Mouse (Mus musculus) intestine, embryonic 16.5 days (tissue): ENCODE data around the gene Slitrk1. TPM values are rescaled to one million over a fixed set of nuclear protein-coding genes. Genes with fewer than 3 reads are reported as not detected.

Experiments used
- ATAC-seq: fragments of 200-750 bp; cut with Nextera tagmentation; 2 replicates; pipeline ENCODE4 v1.8.0; 2017; ENCODE audit warnings: moderate TSS enrichment, moderate library complexity
- H3K27ac ChIP-seq: fragments of 300-500 bp; sonication (generic); 2 replicates; pipeline ENCODE4 v1.5.1; 2014; ENCODE audit warnings: mild to moderate bottlenecking, low read length
- H3K27me3 ChIP-seq: fragments of 300-500 bp; sonication (generic); replicated peaks from 2 replicates; pipeline ENCODE4 v1.6.1; 2014; ENCODE audit warnings: low read length, control low read depth, mixed read lengths; ENCODE audit not compliant: control insufficient read depth, insufficient read depth
- H3K36me3 ChIP-seq: fragments of 300-500 bp; sonication (generic); 2 replicates; pipeline ENCODE4 v1.6.1; 2014; ENCODE audit warnings: low read length, control low read depth; ENCODE audit not compliant: control insufficient read depth, insufficient read depth
- H3K4me1 ChIP-seq: fragments of 300-500 bp; sonication (generic); 2 replicates; pipeline ENCODE4 v1.6.1; 2014; ENCODE audit warnings: low read length, control low read depth, mixed read lengths; ENCODE audit not compliant: control insufficient read depth, insufficient read depth
- H3K4me2 ChIP-seq: fragments of 300-500 bp; sonication (generic); 2 replicates; pipeline ENCODE4 v1.6.1; 2014; ENCODE audit warnings: low read depth, low read length, control low read depth
- H3K4me3 ChIP-seq: fragments of 300-500 bp; sonication (generic); 2 replicates; pipeline ENCODE4 v1.5.1; 2014; ENCODE audit warnings: mild to moderate bottlenecking, low read length
- H3K9ac ChIP-seq: fragments of 300-500 bp; sonication (generic); 2 replicates; pipeline ENCODE4 v1.6.1; 2014; ENCODE audit warnings: low read depth, low read length
- H3K9me3 ChIP-seq: fragments of 300-500 bp; sonication (generic); 2 replicates; pipeline ENCODE4 v1.6.1; 2016; ENCODE audit warnings: low read length, control low read depth; ENCODE audit not compliant: control insufficient read depth
- WGBS: fragments of 180-500 bp; shearing (Covaris S2); extraction: QIAGEN DNeasy Blood & Tissue Kit; methylation state at CpG from one replicate; pipeline ENCODE4 v1.1.7; 2014; 5-methylcytosine and 5-hydroxymethylcytosine counted together
- polyA plus RNA-seq: library from polyadenylated mRNA; unstranded; fragments of >200 nt; fragmentation: Nextera tagmentation; extraction: Ambion mirVana; gene quantifications from 2 replicates; pipeline ENCODE4 v1.2.1, GENCODE M21; 2015

The Slitrk1 gene
- polyA plus RNA-seq, 1 experiment from 2014 or later: 0.81 TPM

DNA sequence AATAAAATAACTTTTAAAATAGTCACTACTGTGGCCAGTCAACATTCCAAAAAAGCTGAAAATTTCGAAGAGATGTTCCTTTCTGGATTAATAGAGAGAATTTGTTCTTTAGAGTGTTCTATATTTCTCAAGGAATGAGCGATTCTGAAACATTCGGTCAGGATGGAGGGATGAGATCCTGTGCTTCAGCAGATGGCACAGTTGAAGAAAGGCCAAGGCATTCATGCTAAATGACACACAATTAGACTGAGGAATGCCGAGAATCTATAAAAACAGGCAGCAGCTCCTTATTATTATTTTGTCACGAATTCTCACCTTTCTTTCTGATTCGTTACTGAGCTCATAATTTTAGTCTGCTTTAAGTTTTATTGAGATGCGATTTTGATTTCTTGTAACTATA is 15.4 kb downstream of the Slitrk1 start:
- no peak for ATAC-seq
- Histone ChIP-seq H3K4me1 (no peaks in the 10 kb centered on the region), H3K27ac (no peak overlapping the region), H3K27me3 (no peaks in the 10 kb centered on the region), H3K9me3 (no peaks in the 10 kb centered on the region), H3K4me3 (no peak overlapping the region), H3K36me3 (no peaks in the 10 kb centered on the region), H3K4me2 (no peak overlapping the region), H3K9ac (no peak overlapping the region)
- 80% methylated on average over 7 of the region's 7 CpGs for WGBS

- Histone ChIP-seq H3K4me2 (no peak overlapping the region), H3K4me3 (no peak overlapping the region), H3K27ac (no peak overlapping the region), H3K4me1 (no peaks in the 10 kb centered on the region), H3K36me3 (no peaks in the 10 kb centered on the region), H3K9ac (no peak overlapping the region), H3K9me3 (no peaks in the 10 kb centered on the region), H3K27me3 (no peaks in the 10 kb centered on the region)
- no peak for ATAC-seq
- 30% methylated on average over 2 of the region's 2 CpGs for WGBS
These were observed 18.5 kb downstream of the Slitrk1 start for GRCm38 (mm10) chr14:108895456-108895855.

GRCm38 (mm10) chr14:108867816-108868215 is 46.1 kb downstream of the Slitrk1 start:
- Histone ChIP-seq H3K4me3 (no peak overlapping the region), H3K9ac (no peak overlapping the region)
- ATAC-seq: no peak

DNA sequence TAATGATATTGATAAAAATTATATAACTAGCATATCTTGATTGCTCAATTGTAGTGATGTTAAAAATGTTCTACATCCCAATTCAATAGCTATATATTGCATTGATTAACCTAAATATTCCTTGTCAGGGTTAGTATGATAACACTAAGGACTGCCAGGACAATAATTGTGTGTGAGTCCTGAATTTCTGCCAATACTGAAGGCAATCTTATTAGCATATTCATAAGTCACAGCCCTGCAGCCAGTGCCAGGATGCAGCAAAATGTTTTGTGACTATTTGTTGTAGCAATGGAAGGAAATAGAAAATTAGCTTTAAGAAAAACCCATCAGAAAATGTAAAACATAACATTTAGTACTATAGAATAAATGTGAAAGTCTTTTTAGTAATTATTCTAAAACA is 49.3 kb downstream of the Slitrk1 start:
- ATAC-seq: no peak
- no peaks in the 10 kb centered on the region for H3K9me3 ChIP-seq
- no peaks in the 10 kb centered on the region for H3K27me3 ChIP-seq
- H3K27ac ChIP-seq: no peak overlapping the region
- no peak overlapping the region for H3K4me2 ChIP-seq
- H3K4me3 ChIP-seq: no peak overlapping the region
- no peak overlapping the region for H3K9ac ChIP-seq
- H3K36me3 ChIP-seq: no peaks in the 10 kb centered on the region
- H3K4me1 ChIP-seq: no peaks in the 10 kb centered on the region

More at GRCm38 (mm10) chr14:108867816-108868215, 46.1 kb downstream of the Slitrk1 start:
- H3K9me3 ChIP-seq: no peaks in the 10 kb centered on the region
- no peak overlapping the region for H3K27ac ChIP-seq
- H3K36me3 ChIP-seq: no peaks in the 10 kb centered on the region
- H3K4me2 ChIP-seq: no peak overlapping the region
- no peaks in the 10 kb centered on the region for H3K27me3 ChIP-seq
- no peaks in the 10 kb centered on the region for H3K4me1 ChIP-seq

DNA sequence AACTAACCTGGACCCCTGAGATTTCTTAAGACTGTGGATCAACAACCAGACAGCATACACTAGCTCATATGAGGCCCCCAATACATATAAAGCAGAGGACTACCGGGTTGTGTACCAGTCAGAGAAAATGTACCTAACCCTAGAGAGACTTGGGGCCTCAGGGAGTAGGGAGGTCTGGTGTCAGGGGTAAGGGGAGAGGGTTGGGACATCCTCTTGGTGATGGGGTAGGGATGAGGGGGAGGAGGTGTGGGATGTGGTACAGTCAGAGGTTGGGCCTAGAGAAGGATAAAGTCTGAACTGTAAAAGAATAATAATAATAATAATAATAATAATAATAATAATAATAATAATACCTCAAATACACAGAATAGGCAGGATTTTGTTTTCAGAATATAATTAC is 54.6 kb downstream of the Slitrk1 start:
- no peak for ATAC-seq
- no peaks in the 10 kb centered on the region for H3K27me3 ChIP-seq
- H3K36me3 ChIP-seq: no peaks in the 10 kb centered on the region
- H3K4me2 ChIP-seq: no peak overlapping the region
- WGBS: 81% methylated on average over 1 of the region's 1 CpGs
- no peak overlapping the region for H3K4me3 ChIP-seq
- no peak overlapping the region for H3K27ac ChIP-seq
- no peaks in the 10 kb centered on the region for H3K4me1 ChIP-seq
- H3K9me3 ChIP-seq: no peaks in the 10 kb centered on the region
- H3K9ac ChIP-seq: no peak overlapping the region
